Mouse (Mus musculus) retina, adult 2 months (tissue): Measurements from ENCODE around the gene Crmp1.

ENCODE experiments used
- DNase-seq: peaks from one replicate; pipeline ENCODE4 v3.0.0-alpha.2; 2012; ENCODE audit warnings: low read depth, low spot score

Crmp1 gene

DNA sequence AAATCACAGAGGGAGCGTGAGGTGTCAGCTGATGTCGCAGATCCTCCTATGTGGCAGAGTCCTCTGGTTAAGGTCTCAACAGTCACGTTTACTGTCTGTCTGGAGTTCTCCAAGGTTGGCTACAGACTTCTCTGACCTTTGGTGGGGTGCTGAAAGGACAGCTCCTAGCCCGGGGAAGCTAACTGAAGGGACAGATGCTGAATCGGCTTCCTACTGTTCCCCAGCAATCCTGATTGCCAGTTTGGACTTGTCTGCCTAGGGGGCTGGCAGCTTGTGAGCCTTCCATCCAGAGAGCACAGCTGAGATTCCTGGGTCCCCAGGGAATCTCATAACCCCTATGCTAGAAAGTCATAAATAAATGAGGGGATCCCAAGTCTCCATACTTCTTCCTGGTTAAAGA is 1.2 kb upstream of the Crmp1 start:
- no peak for DNase-seq

GRCm38 (mm10) chr5:37241224-37241623 is 516 bp upstream of the Crmp1 start:
- no peak for DNase-seq

DNA sequence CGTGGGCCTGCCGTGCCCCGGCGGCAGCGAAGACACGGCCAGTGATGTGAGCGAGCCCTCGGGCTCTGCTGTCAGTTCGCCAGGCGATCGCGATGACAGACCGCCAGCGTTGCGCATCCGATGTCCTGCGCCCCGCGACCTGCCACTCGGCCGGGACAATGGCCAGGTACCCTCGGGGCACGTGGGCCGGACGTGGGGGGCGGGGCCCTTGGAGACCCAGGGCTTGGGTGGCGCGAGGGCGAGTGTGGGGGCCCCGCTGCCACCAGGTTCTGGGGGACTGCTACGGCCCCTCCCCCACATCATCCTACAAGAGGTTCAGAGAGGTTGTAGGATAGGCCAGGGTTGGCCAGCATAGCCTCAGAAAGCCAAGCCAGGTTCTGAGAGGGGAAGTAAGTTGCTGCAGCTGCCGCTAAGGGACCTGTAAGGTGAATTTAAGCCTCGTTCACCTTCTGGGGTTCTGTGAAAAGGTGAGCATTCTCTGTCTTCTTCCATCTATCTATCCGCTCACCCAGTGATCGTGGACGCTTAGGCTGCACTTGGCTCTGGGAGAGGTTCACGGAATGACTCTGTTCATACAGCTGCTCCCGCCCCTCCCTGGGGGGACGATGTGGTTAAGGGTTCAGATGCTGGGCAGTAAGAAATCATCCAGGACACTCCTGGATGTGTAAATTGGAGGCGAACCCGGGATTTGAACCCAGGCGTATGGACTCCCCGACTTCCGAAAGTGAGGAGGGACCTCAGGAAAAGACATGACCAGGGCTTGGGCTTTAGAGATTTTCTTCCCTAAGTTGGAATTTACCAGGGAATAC is 824 bp downstream of the Crmp1 start:
- DNase-seq, result no peak

GRCm38 (mm10) chr5:37243169-37243886 is 1.6 kb downstream of the Crmp1 start:
- DNase-seq, result no peak

DNA sequence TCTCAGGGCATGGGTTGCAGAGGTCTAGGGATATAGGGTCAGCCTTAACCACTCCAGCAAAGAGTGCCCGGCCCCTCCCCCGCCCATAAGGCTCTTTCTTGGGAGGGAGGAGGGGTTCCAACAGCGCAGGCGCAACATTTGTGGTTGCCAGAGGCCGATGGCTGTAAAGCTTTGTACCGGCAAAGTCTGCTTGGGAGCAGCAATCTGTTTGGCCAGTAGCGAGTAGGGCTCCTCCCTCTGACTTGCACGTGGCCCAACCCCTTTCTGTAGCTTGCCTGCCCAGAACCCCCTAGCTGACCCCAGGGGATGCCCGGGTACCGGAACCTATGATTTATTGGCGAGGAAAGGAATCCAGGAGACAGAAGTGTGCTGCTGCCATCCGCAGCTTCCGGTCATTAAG is 2.4 kb downstream of the Crmp1 start:
- peak; percentile 48 for DNase-seq

- no peak for DNase-seq
Observed at GRCm38 (mm10) chr5:37244666-37245242, 3.0 kb downstream of the Crmp1 start.

DNA sequence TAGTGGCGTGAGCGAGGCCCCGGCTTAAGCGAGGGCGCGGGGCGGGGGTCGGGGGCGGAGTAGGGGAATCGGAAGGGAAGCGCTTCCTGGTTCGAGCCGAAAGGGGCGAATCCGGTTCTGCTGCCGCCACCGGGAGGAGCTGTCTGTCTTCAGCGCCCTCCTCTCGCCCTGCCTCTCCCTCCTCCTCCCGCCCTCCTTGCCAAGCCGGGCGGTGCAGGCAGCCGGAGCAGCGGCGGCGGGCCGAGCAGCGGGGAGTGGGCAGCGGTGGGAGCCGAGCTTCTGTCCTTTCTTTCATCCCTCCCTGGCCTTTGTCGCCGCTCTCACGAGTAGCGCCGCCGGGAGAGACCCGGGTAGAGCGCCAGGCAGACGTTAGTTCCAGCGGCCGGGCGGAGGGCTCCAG is 3.9 kb downstream of the Crmp1 start:
- DNase-seq, result no peak

- no peak for DNase-seq
Observed at GRCm38 (mm10) chr5:37246138-37246910, 4.6 kb downstream of the Crmp1 start.

GRCm38 (mm10) chr5:37247456-37247855 is 5.7 kb downstream of the Crmp1 start:
- no peak for DNase-seq

GRCm38 (mm10) chr5:37248870-37249269 is 7.1 kb downstream of the Crmp1 start:
- no peak for DNase-seq

- DNase-seq, result no peak
Observed at GRCm38 (mm10) chr5:37251596-37251995, 9.9 kb downstream of the Crmp1 start.

GRCm38 (mm10) chr5:37252101-37252804 is 10.5 kb downstream of the Crmp1 start:
- DNase-seq, result no peak

- no peak for DNase-seq
Observed at GRCm38 (mm10) chr5:37254523-37254922, 12.8 kb downstream of the Crmp1 start.

DNA sequence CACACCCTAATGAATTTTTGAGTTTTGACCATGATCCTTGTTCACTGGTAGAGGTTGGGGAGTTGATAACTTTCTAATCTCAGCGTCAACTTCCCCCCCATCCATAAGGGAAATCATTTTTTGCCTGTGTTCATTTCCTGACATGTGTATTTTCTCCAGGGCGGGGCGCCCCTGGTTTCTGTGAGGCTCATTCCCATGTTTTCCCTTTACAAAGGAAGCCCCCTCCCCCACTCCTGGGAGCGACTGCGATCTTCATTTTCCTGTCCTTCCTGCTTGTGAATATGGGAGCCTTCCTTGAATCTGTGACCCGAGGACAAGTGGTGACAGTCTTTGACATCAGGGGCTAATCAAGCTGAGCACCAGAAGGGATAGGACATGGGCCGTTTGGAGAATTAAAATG is 15.1 kb downstream of the Crmp1 start:
- no peak for DNase-seq

DNA sequence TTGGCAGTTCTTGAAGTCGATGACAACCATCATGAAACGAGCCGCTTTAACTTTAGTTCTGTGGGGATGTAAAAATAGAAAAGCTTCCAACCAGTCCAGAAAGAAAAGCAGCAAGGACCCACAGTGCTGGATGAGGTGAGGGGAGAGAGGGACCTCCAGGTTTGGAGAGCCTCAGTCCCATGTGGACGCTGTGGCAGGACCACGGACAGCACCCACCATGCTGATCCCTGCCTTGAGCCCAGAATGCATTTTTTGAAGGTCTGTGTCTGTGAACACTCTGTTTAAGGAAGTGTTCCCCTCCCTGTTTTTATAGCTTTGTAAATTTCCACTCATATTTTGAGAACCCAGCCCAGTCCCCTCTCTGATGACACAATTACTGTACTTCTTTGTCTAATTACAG is 15.5 kb downstream of the Crmp1 start:
- no peak for DNase-seq

- no peak for DNase-seq
Observed at GRCm38 (mm10) chr5:37261734-37262133, 20.0 kb downstream of the Crmp1 start.

DNA sequence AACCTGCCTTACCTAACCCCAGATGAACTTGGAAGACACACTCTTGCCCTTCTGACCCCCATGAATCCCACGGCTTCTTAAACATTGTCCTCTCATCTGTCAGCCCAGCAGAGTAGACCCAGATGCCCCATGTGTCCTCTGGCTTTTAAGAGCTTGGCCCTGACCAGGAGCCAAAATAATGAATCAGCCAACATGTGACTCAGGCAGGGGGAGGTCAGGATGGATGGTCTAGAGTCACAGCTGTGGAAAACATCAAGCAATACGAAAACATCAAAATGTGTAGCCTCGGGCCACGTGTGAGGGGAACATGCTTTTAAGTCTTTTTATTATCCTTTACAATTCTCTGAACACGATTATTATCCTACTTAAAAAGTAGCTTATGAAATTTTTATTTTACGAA is 22.1 kb downstream of the Crmp1 start:
- DNase-seq, result no peak

- no peak for DNase-seq
Observed at GRCm38 (mm10) chr5:37281021-37281420, 39.3 kb downstream of the Crmp1 start.

GRCm38 (mm10) chr5:37288374-37288773 is 46.6 kb downstream of the Crmp1 start:
- no peak for DNase-seq

DNA sequence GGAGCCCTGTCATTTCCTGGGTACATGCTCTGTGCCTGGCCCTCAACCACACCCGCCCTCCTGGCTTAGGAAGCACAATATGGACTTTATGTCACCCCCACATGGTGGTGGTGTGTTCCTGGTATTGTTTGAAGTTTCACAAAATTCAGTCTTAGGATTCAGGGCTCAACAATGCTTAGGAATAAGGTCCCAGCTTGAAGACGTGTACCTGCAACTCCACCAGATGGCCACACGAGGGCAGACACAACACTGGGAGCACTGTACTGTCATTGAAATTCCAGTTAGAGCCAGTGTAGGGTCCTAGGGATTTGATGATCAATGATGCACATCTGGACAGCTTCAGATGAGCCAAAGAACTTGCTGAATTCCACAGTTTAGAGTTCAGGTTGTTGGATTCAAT is 47.5 kb downstream of the Crmp1 start:
- DNase-seq, result peak; percentile 16

- no peak for DNase-seq
Observed at GRCm38 (mm10) chr5:37290983-37291382, 49.2 kb downstream of the Crmp1 start.
